In genomic region chr19:16868534-16868933, GRCm38 (mm10) we compare ENCODE assay signal across 11 mouse cellular contexts. TPM values are rescaled to one million over a fixed set of nuclear protein-coding genes. Genes with fewer than 3 reads are reported as not detected.
DNase-seq lines count a peak whose midpoint lies in the region; ATAC-seq and TF ChIP-seq lines count a peak whose summit lies in the region.
"Had no signal": no experiment of that assay in that cellular context is flagged by ENCODE, and none has a peak within 500 bp of the region (broad histone marks: within the 10 kb centered on the region; RNA-seq: fewer than 3 reads in every experiment).

No protein-coding gene starts in this region.

- H3K4me1 ChIP-seq in forebrain, embryonic 14.5 days (ENCODE audit: control insufficient read depth, insufficient read depth, low read length), result peaks cover 9% of the 10 kb centered on the region; the same call in 1 of the 2 replicates
- peaks cover 30% of the 10 kb centered on the region for H3K4me1 ChIP-seq in forebrain, embryonic 12.5 days
- H3K4me1 ChIP-seq in midbrain, postnatal 0 days (ENCODE audit: insufficient read depth, low read length), result no peaks in the 10 kb centered on the region; the same call in 1 of the 2 replicates
- peaks cover 33% of the 10 kb centered on the region for H3K4me1 ChIP-seq in midbrain, embryonic 10.5 days
- peaks cover 31% of the 10 kb centered on the region for H3K4me1 ChIP-seq in heart, embryonic 15.5 days (replicated peaks)

- H3K4me2 ChIP-seq in forebrain, embryonic 14.5 days (ENCODE audit: low read length), result no peak overlapping the region
- H3K4me2 ChIP-seq in forebrain, embryonic 12.5 days, result no peak overlapping the region
- H3K4me2 ChIP-seq in midbrain, postnatal 0 days (ENCODE audit: low read depth, low read length, poor library complexity, severe bottlenecking), result no peak overlapping the region
- peak overlapping the region; percentile 12; the same call in 1 of the 2 replicates for H3K4me2 ChIP-seq in heart, embryonic 15.5 days
- H3K4me2 ChIP-seq: embryonic facial prominence, embryonic 12.5 days had no signal

- no peak overlapping the region for H3K27ac ChIP-seq in forebrain, embryonic 14.5 days (ENCODE audit: low read depth, low read length)
- no peak overlapping the region for H3K27ac ChIP-seq in forebrain, embryonic 12.5 days
- H3K27ac ChIP-seq in midbrain, postnatal 0 days (ENCODE audit: low read depth, low read length), result no peak overlapping the region
- H3K27ac ChIP-seq in midbrain, embryonic 10.5 days (replicated peaks), result no peak overlapping the region
- no peak overlapping the region for H3K27ac ChIP-seq in heart, embryonic 15.5 days
- H3K27ac ChIP-seq: embryonic facial prominence, embryonic 12.5 days had no signal

- H3K9me3 ChIP-seq in forebrain, embryonic 14.5 days (replicated peaks; ENCODE audit: control insufficient read depth, low read length), result no peaks in the 10 kb centered on the region
- no peaks in the 10 kb centered on the region for H3K9me3 ChIP-seq in forebrain, embryonic 12.5 days
- no peaks in the 10 kb centered on the region for H3K9me3 ChIP-seq in midbrain, postnatal 0 days (ENCODE audit: low read length)
- H3K9me3 ChIP-seq in midbrain, embryonic 10.5 days (replicated peaks), result no peaks in the 10 kb centered on the region
- H3K9me3 ChIP-seq in heart, embryonic 15.5 days (replicated peaks), result no peaks in the 10 kb centered on the region
- H3K9me3 ChIP-seq: embryonic facial prominence, embryonic 12.5 days had no signal

- no peak for TF ChIP-seq CTCF in midbrain, postnatal 0 days (IDR thresholded peaks at IDR 0.05)

- no peaks in the 10 kb centered on the region for H3K36me3 ChIP-seq in forebrain, embryonic 14.5 days (ENCODE audit: control insufficient read depth, insufficient read depth, low read length)
- no peaks in the 10 kb centered on the region for H3K36me3 ChIP-seq in forebrain, embryonic 12.5 days (replicated peaks)
- no peaks in the 10 kb centered on the region for H3K36me3 ChIP-seq in midbrain, postnatal 0 days (ENCODE audit: insufficient read depth, low read length)
- no peaks in the 10 kb centered on the region for H3K36me3 ChIP-seq in midbrain, embryonic 10.5 days
- H3K36me3 ChIP-seq in heart, embryonic 15.5 days, result no peaks in the 10 kb centered on the region
- H3K36me3 ChIP-seq: embryonic facial prominence, embryonic 12.5 days had no signal

- H3K4me3 ChIP-seq in forebrain, embryonic 14.5 days (ENCODE audit: low read depth, low read length), result no peak overlapping the region
- H3K4me3 ChIP-seq in forebrain, embryonic 12.5 days (replicated peaks), result no peak overlapping the region
- no peak overlapping the region for H3K4me3 ChIP-seq in midbrain, postnatal 0 days (ENCODE audit: low read depth, low read length)
- no peak overlapping the region for H3K4me3 ChIP-seq in midbrain, embryonic 10.5 days
- no peak overlapping the region for H3K4me3 ChIP-seq in heart, embryonic 15.5 days
- H3K4me3 ChIP-seq: embryonic facial prominence, embryonic 12.5 days had no signal

- peak; percentile 93 for DNase-seq in forebrain, embryonic 14.5 days (ENCODE audit: low spot score)
- DNase-seq in midbrain, postnatal 0 days (ENCODE audit: low spot score), result peak; percentile 76
- DNase-seq in midbrain, embryonic 10.5 days (ENCODE audit: low spot score), result no peak
- peak; percentile 20 for DNase-seq in lung, postnatal 10 days
- DNase-seq in thymus, postnatal 36 days, result no peak

- peaks cover 54% of the 10 kb centered on the region for H3K27me3 ChIP-seq in forebrain, embryonic 14.5 days (replicated peaks; ENCODE audit: control insufficient read depth, insufficient read depth, low read length)
- H3K27me3 ChIP-seq in forebrain, embryonic 12.5 days, result peaks cover 65% of the 10 kb centered on the region
- H3K27me3 ChIP-seq in midbrain, postnatal 0 days (ENCODE audit: insufficient read depth, low read length), result peaks cover 50% of the 10 kb centered on the region
- H3K27me3 ChIP-seq in midbrain, embryonic 10.5 days (ENCODE audit: low read depth, poor library complexity, severe bottlenecking), result peaks cover 74% of the 10 kb centered on the region
- peaks cover 54% of the 10 kb centered on the region for H3K27me3 ChIP-seq in heart, embryonic 15.5 days

- WGBS in forebrain, embryonic 14.5 days, result 11% methylated on average over 5 of the region's 5 CpGs
- WGBS in forebrain, embryonic 12.5 days, result 34% methylated on average over 5 of the region's 5 CpGs
- WGBS in midbrain, postnatal 0 days, result 38% methylated on average over 5 of the region's 5 CpGs
- 31% methylated on average over 5 of the region's 5 CpGs for WGBS in midbrain, embryonic 10.5 days
- WGBS in heart, embryonic 15.5 days, result 11% methylated on average over 5 of the region's 5 CpGs

- no peak overlapping the region for H3K9ac ChIP-seq in forebrain, embryonic 14.5 days (ENCODE audit: low read length)
- no peak overlapping the region for H3K9ac ChIP-seq in forebrain, embryonic 12.5 days
- no peak overlapping the region for H3K9ac ChIP-seq in midbrain, postnatal 0 days (replicated peaks; ENCODE audit: low read length, poor library complexity, severe bottlenecking)
- no peak overlapping the region for H3K9ac ChIP-seq in heart, embryonic 15.5 days
- H3K9ac ChIP-seq: embryonic facial prominence, embryonic 12.5 days had no signal

- ATAC-seq in forebrain, embryonic 14.5 days, result peak; percentile 54
- no peak for ATAC-seq in forebrain, embryonic 12.5 days (ENCODE audit: low FRiP score)
- ATAC-seq in midbrain, postnatal 0 days (ENCODE audit: low FRiP score), result no peak
- ATAC-seq in heart, embryonic 15.5 days (replicated peaks; ENCODE audit: insufficient number of reproducible peaks, insufficient read depth, low FRiP score, low read depth), result 0 out of 2 replicates have a peak, but pooled peaks have one; percentile 63
- ATAC-seq in monocyte, adult 5-6 weeks (replicated peaks; ENCODE audit: insufficient number of reproducible peaks, low FRiP score, low TSS enrichment, poor library complexity, severe bottlenecking), result no peak

RNA-seq across cellular contexts. Expression of gene Foxb2, which starts 5.1 kb away (rescaled TPM):
- 0.15 and 0.23 TPM in 2 replicates for polyA plus RNA-seq in forebrain, embryonic 14.5 days (2014; fragmentation: Nextera tagmentation; extraction: Ambion mirVana)
- 0.66 and 0.74 TPM in 2 replicates for polyA plus RNA-seq in forebrain, embryonic 12.5 days (2016; fragmentation: Nextera tagmentation; extraction: Ambion mirVana)
- 0.28 TPM in 1 of 2 replicates, not detected in the other for total RNA-seq in midbrain, postnatal 0 days (2014; rRNA removed)
- polyA plus RNA-seq in midbrain, postnatal 0 days (2015; fragmentation: Nextera tagmentation; extraction: Ambion mirVana), result 0.26 and 0.47 TPM in 2 replicates
- polyA plus RNA-seq in midbrain, embryonic 10.5 days (2016; fragmentation: Nextera tagmentation; extraction: Ambion mirVana), result 1.4 and 2.0 TPM in 2 replicates
- polyA plus RNA-seq in heart, embryonic 15.5 days (2015; fragmentation: Nextera tagmentation; extraction: Ambion mirVana), result not detected in 2 replicates
- total RNA-seq in monocyte, adult 5-6 weeks (2017), result not detected in 3 replicates
- total RNA-seq: hematopoietic stem cell, adult 5-6 weeks; left cerebral cortex, adult 8-10 months had no signal

Comparison
In these comparisons a context has a peak if more than half of its experiments do, and no peak if none do; other contexts are left out.
1. ATAC-seq: peak in forebrain, embryonic 14.5 days (single experiment) and heart, embryonic 15.5 days (single experiment); none in forebrain, embryonic 12.5 days (single experiment), midbrain, postnatal 0 days (single experiment) and monocyte, adult 5-6 weeks (single experiment).
2. DNase-seq: peak in forebrain, embryonic 14.5 days (single experiment), midbrain, postnatal 0 days (single experiment) and lung, postnatal 10 days (single experiment); none in midbrain, embryonic 10.5 days (single experiment) and thymus, postnatal 36 days (0 of 2).